Mouse (Mus musculus) bone marrow, adult 2 months (tissue): ENCODE data around the gene Tstd1. TPM values are rescaled to one million over a fixed set of nuclear protein-coding genes. Genes with fewer than 3 reads are reported as not detected.

Source experiments
- H3K27ac ChIP-seq: fragments of 200-500 bp; 2 replicates; pipeline ENCODE4 v1.5.1; 2012; ENCODE audit warnings: low read depth, mild to moderate bottlenecking, control low read depth, inconsistent platforms, low read length; ENCODE audit not compliant: control insufficient read depth, poor library complexity, insufficient read depth
- H3K4me1 ChIP-seq: fragments of 200-500 bp; 2 replicates; pipeline ENCODE4 v1.6.1; 2011; ENCODE audit warnings: low read length; ENCODE audit not compliant: control insufficient read depth, insufficient read depth
- H3K4me3 ChIP-seq: fragments of 200-500 bp; replicated peaks from 2 replicates; pipeline ENCODE3; 2011; ENCODE audit warnings: mild to moderate bottlenecking, low read depth, low read length, control low read depth; ENCODE audit not compliant: control insufficient read depth
- CTCF ChIP-seq: fragments of 200-500 bp; IDR thresholded peaks from 2 replicates; pipeline ENCODE4 v1.5.1; 2011; ENCODE audit warnings: low read length, control low read depth; ENCODE audit not compliant: control insufficient read depth, insufficient read depth
- POLR2A ChIP-seq: fragments of 200-500 bp; IDR thresholded peaks from 2 replicates; pipeline ENCODE4 v1.6.1; 2011; ENCODE audit warnings: low read depth, mild to moderate bottlenecking, control low read depth, low read length, borderline replicate concordance; ENCODE audit not compliant: control insufficient read depth
- WGBS: fragments of 180-500 bp; shearing (Covaris S2); methylation state at CpG from one replicate; pipeline ENCODE4 v1.1.7; 2018; 5-methylcytosine and 5-hydroxymethylcytosine counted together
- polyA plus RNA-seq: library from polyadenylated mRNA; stranded (reverse); fragments of >200 nt; gene quantifications from 2 replicates; pipeline ENCODE4 v1.2.4, GENCODE M21; 2011; ENCODE audit warnings: low replicate concordance; ENCODE audit not compliant: missing spikeins, insufficient read depth, insufficient read length

The Tstd1 gene
- polyA plus RNA-seq, 1 experiment = 19.3 TPM

- Histone ChIP-seq H3K4me3 (no peak overlapping the region), H3K4me1 (no peaks in the 10 kb centered on the region), H3K27ac (no peak overlapping the region)
- no peak for TF ChIP-seq CTCF
- no peak for TF ChIP-seq POLR2A
- WGBS = 70% methylated on average over 8 of the region's 8 CpGs
Observed at GRCm38 (mm10) chr1:171422504-171423095, 3.9 kb downstream of the Tstd1 start.

- 74% methylated on average over 5 of the region's 5 CpGs for WGBS
- H3K27ac ChIP-seq = no peak overlapping the region
- H3K4me3 ChIP-seq = no peak overlapping the region
- H3K4me1 ChIP-seq = no peaks in the 10 kb centered on the region
- no peak for TF ChIP-seq CTCF
- no peak for TF ChIP-seq POLR2A
Observed at GRCm38 (mm10) chr1:171424638-171425037, 6.0 kb downstream of the Tstd1 start.

GRCm38 (mm10) chr1:171425126-171425525 lies 6.5 kb downstream of the Tstd1 start:
- Histone ChIP-seq H3K27ac (no peak overlapping the region), H3K4me1 (no peaks in the 10 kb centered on the region), H3K4me3 (no peak overlapping the region)
- no peak for TF ChIP-seq POLR2A
- TF ChIP-seq CTCF = no peak
- WGBS = 83% methylated on average over 4 of the region's 4 CpGs

- TF ChIP-seq POLR2A (no peak), CTCF (no peak)
- no peak overlapping the region for H3K4me3 ChIP-seq
- no peak overlapping the region for H3K27ac ChIP-seq
- WGBS = 71% methylated on average over 5 of the region's 5 CpGs
- no peaks in the 10 kb centered on the region; the same call in 1 of the 2 replicates for H3K4me1 ChIP-seq
Observed at GRCm38 (mm10) chr1:171432158-171432557, 13.5 kb downstream of the Tstd1 start.

GRCm38 (mm10) chr1:171435288-171435814 lies 16.7 kb downstream of the Tstd1 start:
- Histone ChIP-seq H3K27ac (no peak overlapping the region), H3K4me3 (no peak overlapping the region)
- 74% methylated on average over 7 of the region's 7 CpGs for WGBS

GRCm38 (mm10) chr1:171435974-171436373 lies 17.3 kb downstream of the Tstd1 start:
- no peak overlapping the region for H3K27ac ChIP-seq
- no peaks in the 10 kb centered on the region; the same call in 1 of the 2 replicates for H3K4me1 ChIP-seq
- TF ChIP-seq CTCF (no peak), POLR2A (no peak)
- WGBS = 68% methylated on average over 1 of the region's 1 CpGs
- H3K4me3 ChIP-seq = no peak overlapping the region

More at GRCm38 (mm10) chr1:171435288-171435814, 16.7 kb downstream of the Tstd1 start:
- H3K4me1 ChIP-seq = no peaks in the 10 kb centered on the region; the same call in 1 of the 2 replicates
- no peak for TF ChIP-seq CTCF
- TF ChIP-seq POLR2A = no peak

GRCm38 (mm10) chr1:171437264-171438013 lies 18.8 kb downstream of the Tstd1 start, which contains the start of gene F11r:
F11r (plus strand) TSS chr1:171437535.
- TF ChIP-seq POLR2A (peak; percentile 20; the same call in 1 of the 2 replicates), CTCF (no peak)
- 2% methylated on average over 46 of the region's 46 CpGs for WGBS

GRCm38 (mm10) chr1:171438014-171438670 lies 19.5 kb downstream of the Tstd1 start:
- H3K4me3 ChIP-seq = no peak overlapping the region
- no peak overlapping the region for H3K27ac ChIP-seq
- TF ChIP-seq CTCF = no peak
- TF ChIP-seq POLR2A = no peak
- WGBS = 6% methylated on average over 18 of the region's 18 CpGs
- H3K4me1 ChIP-seq = peaks cover 3% of the 10 kb centered on the region

More at GRCm38 (mm10) chr1:171437264-171438013, 18.8 kb downstream of the Tstd1 start, which contains the start of gene F11r:
- Histone ChIP-seq H3K4me1 (peaks cover 3% of the 10 kb centered on the region), H3K4me3 (peak within 1 kb of the TSS; percentile 16), H3K27ac (no peak within 1 kb of the TSS)
